In genomic region chr10:80856908-80857307, GRCm38 (mm10) we compare ENCODE assay signal across 11 mouse cellular contexts. TPM values are rescaled to one million over a fixed set of nuclear protein-coding genes. Genes with fewer than 3 reads are reported as not detected.
DNase-seq lines count a peak whose midpoint lies in the region; ATAC-seq lines count a peak whose summit lies in the region.
"Had no signal": no experiment of that assay in that cellular context is flagged by ENCODE, and none has a peak within 500 bp of the region (broad histone marks: within the 10 kb centered on the region; RNA-seq: fewer than 3 reads in every experiment).

No protein-coding gene starts in this region.

- peak overlapping the region; percentile 100; the same call in 1 of the 2 replicates for H3K4me2 ChIP-seq in heart, embryonic 14.5 days (ENCODE audit: low read length)
- H3K4me2 ChIP-seq in intestine, embryonic 16.5 days (ENCODE audit: low read depth, low read length) = no peak overlapping the region
- peak overlapping the region; percentile 91; the same call in 1 of the 2 replicates for H3K4me2 ChIP-seq in midbrain, embryonic 16.5 days (ENCODE audit: low read length)

- H3K4me3 ChIP-seq in heart, embryonic 14.5 days (ENCODE audit: control insufficient read depth in 1 of 2, insufficient read depth in 1 of 2, low read depth in 1 of 2, low read length in 2 of 2) = no peak overlapping the region
- H3K4me3 ChIP-seq in embryonic facial prominence, embryonic 10.5 days = peak overlapping the region; percentile 34; the same call in 1 of the 2 replicates
- no peak overlapping the region for H3K4me3 ChIP-seq in intestine, embryonic 16.5 days (ENCODE audit: low read length)
- no peak overlapping the region for H3K4me3 ChIP-seq in midbrain, embryonic 16.5 days (ENCODE audit: low read depth, low read length)

- H3K9ac ChIP-seq in heart, embryonic 14.5 days (ENCODE audit: low read length) = 0 out of 2 replicates have a peak overlapping the region, but pooled peaks have one; percentile 11
- H3K9ac ChIP-seq in intestine, embryonic 16.5 days (ENCODE audit: low read depth, low read length) = peak overlapping the region; percentile 30; the same call in 1 of the 2 replicates
- H3K9ac ChIP-seq in midbrain, embryonic 16.5 days (ENCODE audit: low read depth, low read length) = peak overlapping the region; percentile 35

- H3K4me1 ChIP-seq in heart, embryonic 14.5 days (ENCODE audit: control insufficient read depth in 2 of 2, insufficient read depth in 2 of 2, low read length in 2 of 2) = peaks cover 10 to 23% of the 10 kb centered on the region in 2 experiments
- H3K4me1 ChIP-seq in embryonic facial prominence, embryonic 10.5 days = peaks cover 55% of the 10 kb centered on the region
- H3K4me1 ChIP-seq in intestine, embryonic 16.5 days (ENCODE audit: control insufficient read depth, insufficient read depth, low read length) = peaks cover 25% of the 10 kb centered on the region
- peaks cover 32% of the 10 kb centered on the region for H3K4me1 ChIP-seq in midbrain, embryonic 16.5 days (ENCODE audit: control insufficient read depth, insufficient read depth, low read length)

- H3K36me3 ChIP-seq in heart, embryonic 14.5 days (ENCODE audit: control insufficient read depth, insufficient read depth, low read length) = peaks cover 28% of the 10 kb centered on the region
- H3K36me3 ChIP-seq in embryonic facial prominence, embryonic 10.5 days (replicated peaks) = peaks cover 26% of the 10 kb centered on the region
- H3K36me3 ChIP-seq in intestine, embryonic 16.5 days (ENCODE audit: control insufficient read depth, insufficient read depth, low read length) = peaks cover 8% of the 10 kb centered on the region
- H3K36me3 ChIP-seq in midbrain, embryonic 16.5 days (ENCODE audit: control insufficient read depth, insufficient read depth, low read length) = peaks cover 5% of the 10 kb centered on the region

- no peak overlapping the region for H3K27ac ChIP-seq in heart, embryonic 14.5 days (replicated peaks in 1 of 2; ENCODE audit: control insufficient read depth in 1 of 2, insufficient read depth in 1 of 2, low read depth in 2 of 2, low read length in 2 of 2)
- H3K27ac ChIP-seq in embryonic facial prominence, embryonic 10.5 days (replicated peaks) = 0 out of 2 replicates have a peak overlapping the region, but pooled peaks have one; percentile 76
- H3K27ac ChIP-seq in intestine, embryonic 16.5 days (ENCODE audit: low read length) = no peak overlapping the region
- H3K27ac ChIP-seq in midbrain, embryonic 16.5 days (ENCODE audit: low read length) = no peak overlapping the region

- WGBS in heart, embryonic 14.5 days = 76% methylated on average over 5 of the region's 5 CpGs
- 70% methylated on average over 5 of the region's 5 CpGs for WGBS in embryonic facial prominence, embryonic 10.5 days
- 58% methylated on average over 5 of the region's 5 CpGs for WGBS in intestine, embryonic 16.5 days
- 86% methylated on average over 5 of the region's 5 CpGs for WGBS in midbrain, embryonic 16.5 days

- ATAC-seq in heart, embryonic 14.5 days (ENCODE audit: insufficient number of reproducible peaks, insufficient read depth, low FRiP score, low read depth) = no peak
- no peak for ATAC-seq in intestine, embryonic 16.5 days
- ATAC-seq in midbrain, embryonic 16.5 days = no peak
- ATAC-seq: CD4-positive, CD25-positive, alpha-beta regulatory T cell, adult 4 months had no signal

- H3K9me3 ChIP-seq in heart, embryonic 14.5 days (ENCODE audit: control insufficient read depth, low read length) = no peaks in the 10 kb centered on the region
- H3K9me3 ChIP-seq in embryonic facial prominence, embryonic 10.5 days = no peaks in the 10 kb centered on the region
- no peaks in the 10 kb centered on the region for H3K9me3 ChIP-seq in intestine, embryonic 16.5 days (ENCODE audit: control insufficient read depth, low read length)
- H3K9me3 ChIP-seq in midbrain, embryonic 16.5 days (replicated peaks; ENCODE audit: control insufficient read depth, low read length, poor library complexity, severe bottlenecking) = no peaks in the 10 kb centered on the region

- DNase-seq in heart, adult 18-20 months = no peak
- no peak for DNase-seq in embryonic facial prominence, embryonic 10.5 days (ENCODE audit: low spot score)
- DNase-seq in c-Kit-positive CD71-positive TER-119-positive erythroid progenitor cells, embryonic 14.5 days (ENCODE audit: low spot score) = no peak
- no peak for DNase-seq in embryo, embryonic 11 days
- DNase-seq in gastrocnemius, adult 8-10 months (ENCODE audit: low spot score in 2 of 2) = no peak
- DNase-seq: thymus, adult 18-20 months had no signal

- H3K27me3 ChIP-seq in heart, embryonic 14.5 days (ENCODE audit: control insufficient read depth, insufficient read depth, low read length) = no peaks in the 10 kb centered on the region
- no peaks in the 10 kb centered on the region for H3K27me3 ChIP-seq in embryonic facial prominence, embryonic 10.5 days (replicated peaks; ENCODE audit: low read depth, poor library complexity, severe bottlenecking)
- H3K27me3 ChIP-seq in intestine, embryonic 16.5 days (replicated peaks; ENCODE audit: control insufficient read depth, insufficient read depth, low read length) = no peaks in the 10 kb centered on the region
- no peaks in the 10 kb centered on the region for H3K27me3 ChIP-seq in midbrain, embryonic 16.5 days (ENCODE audit: control insufficient read depth, insufficient read depth, low read depth, low read length)

RNA-seq across cellular contexts. Expression of gene Sppl2b, which starts 1.8 kb away (rescaled TPM):
- polyA plus RNA-seq in heart, embryonic 14.5 days (2014; fragmentation: Nextera tagmentation; extraction: Ambion mirVana) = 21.3 and 23.7 TPM in 2 replicates
- 10 to 100 TPM; 11.9 to 15.9 TPM for total RNA-seq in heart, adult 18-20 months (2021)
- 45.2 and 45.3 TPM in 2 replicates for polyA plus RNA-seq in embryonic facial prominence, embryonic 10.5 days (2016; fragmentation: Nextera tagmentation; extraction: Ambion mirVana)
- 36.2 and 36.6 TPM in 2 replicates for polyA plus RNA-seq in intestine, embryonic 16.5 days (2015; fragmentation: Nextera tagmentation; extraction: Ambion mirVana)
- 82.4 and 84.1 TPM in 2 replicates for polyA plus RNA-seq in midbrain, embryonic 16.5 days (2015; fragmentation: Nextera tagmentation; extraction: Ambion mirVana)
- 10 to 100 TPM; 11.3 to 12.5 (median 11.7) TPM for total RNA-seq in gastrocnemius, adult 8-10 months (2022)

RNA-seq across cellular contexts. Expression of gene Lsm7, which starts 1.9 kb away (rescaled TPM):
- 200 and 230 TPM in 2 replicates for polyA plus RNA-seq in heart, embryonic 14.5 days (2014; fragmentation: Nextera tagmentation; extraction: Ambion mirVana)
- 10 to 100 TPM; 23.5 to 27.8 TPM for total RNA-seq in heart, adult 18-20 months (2021)
- polyA plus RNA-seq in embryonic facial prominence, embryonic 10.5 days (2016; fragmentation: Nextera tagmentation; extraction: Ambion mirVana) = 364 TPM in 2 replicates
- polyA plus RNA-seq in intestine, embryonic 16.5 days (2015; fragmentation: Nextera tagmentation; extraction: Ambion mirVana) = 198 and 240 TPM in 2 replicates
- polyA plus RNA-seq in midbrain, embryonic 16.5 days (2015; fragmentation: Nextera tagmentation; extraction: Ambion mirVana) = 202 and 205 TPM in 2 replicates
- total RNA-seq in gastrocnemius, adult 8-10 months (2022) = 10 to 100 TPM in 3 of 4 experiments, 1 to 10 TPM in 1; 6.2 to 19.0 (median 14.5) TPM

RNA-seq across cellular contexts. Expression of gene Lingo3, which starts 13.1 kb away (rescaled TPM):
- polyA plus RNA-seq in heart, embryonic 14.5 days (2014; fragmentation: Nextera tagmentation; extraction: Ambion mirVana) = 0.46 TPM in 2 replicates
- total RNA-seq in heart, adult 18-20 months (2021) = 10 to 100 TPM; 13.5 to 16.6 TPM
- 1.3 and 1.6 TPM in 2 replicates for polyA plus RNA-seq in embryonic facial prominence, embryonic 10.5 days (2016; fragmentation: Nextera tagmentation; extraction: Ambion mirVana)
- polyA plus RNA-seq in intestine, embryonic 16.5 days (2015; fragmentation: Nextera tagmentation; extraction: Ambion mirVana) = 0.07 and 0.10 TPM in 2 replicates
- polyA plus RNA-seq in midbrain, embryonic 16.5 days (2015; fragmentation: Nextera tagmentation; extraction: Ambion mirVana) = 12.6 and 16.9 TPM in 2 replicates
- 10 to 100 TPM in 3 of 4 experiments, 1 to 10 TPM in 1; 7.4 to 12.5 (median 10.4) TPM for total RNA-seq in gastrocnemius, adult 8-10 months (2022)
- total RNA-seq: monocyte, adult 5-6 weeks had no signal
- polyA plus RNA-seq: CD4-positive, CD25-positive, alpha-beta regulatory T cell, adult 4 months had no signal

RNA-seq across cellular contexts. Expression of gene Tmprss9, which starts 14.7 kb away (rescaled TPM):
- 0.05 and 0.07 TPM in 2 replicates for polyA plus RNA-seq in heart, embryonic 14.5 days (2014; fragmentation: Nextera tagmentation; extraction: Ambion mirVana)
- total RNA-seq in heart, adult 18-20 months (2021) = not detected
- 0.06 and 0.10 TPM in 2 replicates for polyA plus RNA-seq in embryonic facial prominence, embryonic 10.5 days (2016; fragmentation: Nextera tagmentation; extraction: Ambion mirVana)
- polyA plus RNA-seq in intestine, embryonic 16.5 days (2015; fragmentation: Nextera tagmentation; extraction: Ambion mirVana) = 0.06 TPM in 1 of 2 replicates, not detected in the other
- 0.10 and 0.16 TPM in 2 replicates for polyA plus RNA-seq in midbrain, embryonic 16.5 days (2015; fragmentation: Nextera tagmentation; extraction: Ambion mirVana)
- under 1 TPM in 1 of 4 experiments, not detected in 3; 0.13 TPM for total RNA-seq in gastrocnemius, adult 8-10 months (2022)
- total RNA-seq: monocyte, adult 5-6 weeks had no signal
- polyA plus RNA-seq: CD4-positive, CD25-positive, alpha-beta regulatory T cell, adult 4 months had no signal

RNA-seq across cellular contexts. Expression of gene Oaz1, which starts 30.5 kb away (rescaled TPM):
- polyA plus RNA-seq in heart, embryonic 14.5 days (2014; fragmentation: Nextera tagmentation; extraction: Ambion mirVana) = 2,025 and 2,172 TPM in 2 replicates
- 100 to 1,000 TPM; 897 to 934 TPM for total RNA-seq in heart, adult 18-20 months (2021)
- 2,205 and 2,316 TPM in 2 replicates for polyA plus RNA-seq in embryonic facial prominence, embryonic 10.5 days (2016; fragmentation: Nextera tagmentation; extraction: Ambion mirVana)
- polyA plus RNA-seq in intestine, embryonic 16.5 days (2015; fragmentation: Nextera tagmentation; extraction: Ambion mirVana) = 1,610 and 1,714 TPM in 2 replicates
- polyA plus RNA-seq in midbrain, embryonic 16.5 days (2015; fragmentation: Nextera tagmentation; extraction: Ambion mirVana) = 1,102 and 1,149 TPM in 2 replicates
- 1,000 to 10,000 TPM in 1 of 4 experiments, 100 to 1,000 TPM in 3; 735 to 1,031 (median 850) TPM for total RNA-seq in gastrocnemius, adult 8-10 months (2022)
